Mouse (Mus musculus) lung, adult 2 months (tissue): ENCODE measurements around the gene Tcf19.

Source experiments
- CTCF ChIP-seq: fragments of 200-500 bp; IDR thresholded peaks from 2 replicates; pipeline ENCODE4 v1.5.1; 2011; ENCODE audit warnings: mild to moderate bottlenecking, low read length, control low read depth; ENCODE audit not compliant: insufficient read depth
- POLR2A ChIP-seq: fragments of 200-500 bp; IDR thresholded peaks from 2 replicates; pipeline ENCODE4 v1.6.1; 2011; ENCODE audit warnings: low read depth, mild to moderate bottlenecking, control low read depth, low read length, borderline replicate concordance; ENCODE audit errors: extremely low read depth

DNA sequence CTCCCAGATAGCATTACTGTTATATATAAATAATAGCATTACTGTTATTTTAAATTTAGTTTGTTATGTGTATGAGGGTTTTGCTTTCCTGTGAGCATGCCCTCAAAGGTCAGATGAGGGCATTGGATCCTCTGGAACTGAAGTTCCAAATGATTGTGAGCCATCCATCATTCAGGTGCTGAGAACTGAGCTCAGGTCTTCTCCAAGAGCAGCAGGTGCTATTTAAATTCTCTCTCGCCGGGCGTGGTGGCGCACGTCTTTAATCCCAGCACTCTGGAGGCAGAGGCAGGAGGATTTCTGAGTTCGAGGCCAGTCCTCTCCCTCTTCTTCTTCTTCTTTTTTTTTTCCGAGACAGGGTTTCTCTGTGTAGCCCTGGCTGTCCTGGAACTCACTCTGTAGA is 19.5 kb downstream of the Tcf19 start:
- TF ChIP-seq CTCF, result no peak
- TF ChIP-seq POLR2A, result no peak
